Comparison of ENCODE assay signal across 32 mouse cellular contexts in the genomic region with DNA sequence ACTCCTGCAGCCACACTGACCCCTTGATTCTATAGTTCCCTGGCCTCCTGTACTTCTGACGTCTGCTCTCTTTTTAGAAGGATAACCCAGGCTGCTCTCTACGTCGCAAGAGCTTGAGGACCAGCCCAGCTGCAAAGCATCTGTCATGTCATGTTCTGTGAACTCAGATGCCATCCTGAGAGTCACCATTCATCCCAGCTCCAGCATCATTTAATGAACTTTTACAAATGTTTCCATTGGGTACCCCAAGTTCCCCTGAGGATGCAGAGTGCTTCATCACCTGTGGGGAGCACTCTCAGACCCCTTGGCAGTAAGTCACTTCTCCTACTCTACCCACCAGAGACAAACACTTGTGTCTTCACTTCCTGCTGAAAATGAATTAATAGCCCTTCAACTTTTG. TPM values are rescaled to one million over a fixed set of nuclear protein-coding genes. Genes with fewer than 3 reads are reported as not detected.
DNase-seq lines count a peak whose midpoint lies in the region; ATAC-seq and TF ChIP-seq lines count a peak whose summit lies in the region.
"Had no signal": no experiment of that assay in that cellular context is flagged by ENCODE, and none has a peak within 500 bp of the region (broad histone marks: within the 10 kb centered on the region; RNA-seq: fewer than 3 reads in every experiment).

No protein-coding gene starts in this region.

- DNase-seq in heart, embryonic 10.5 days (ENCODE audit: low spot score), result peak; percentile 39
- no peak for DNase-seq in heart, postnatal 36 days
- no peak for DNase-seq in kidney, adult 9 months
- peak; percentile 6 for DNase-seq in embryonic facial prominence, embryonic 10.5 days (ENCODE audit: low spot score)
- no peak for DNase-seq in cerebellum, adult 11-12 months
- DNase-seq in right cerebral cortex, postnatal 14 days, result no peak
- DNase-seq: adrenal gland, postnatal 10 days; cerebellum, adult 11 months; cerebellum, adult 9-11 months; embryo, embryonic 11 days; gastrocnemius, postnatal 25 days; heart, adult 18-20 months; lung, postnatal 14 days; midbrain, embryonic 14.5 days had no signal

- peaks cover 10% of the 10 kb centered on the region for H3K4me1 ChIP-seq in heart, embryonic 10.5 days
- peaks cover 34% of the 10 kb centered on the region for H3K4me1 ChIP-seq in kidney, embryonic 15.5 days
- H3K4me1 ChIP-seq in embryonic facial prominence, embryonic 10.5 days, result peaks cover 11% of the 10 kb centered on the region; the same call in 1 of the 2 replicates
- 0 out of 2 replicates have a peak, but pooled peaks cover 2% of the 10 kb centered on the region for H3K4me1 ChIP-seq in intestine, postnatal 0 days (replicated peaks; ENCODE audit: control insufficient read depth, insufficient read depth, low read length)
- H3K4me1 ChIP-seq: liver, embryonic 15.5 days had no signal

- H3K4me3 ChIP-seq in heart, embryonic 10.5 days, result no peak overlapping the region
- no peak overlapping the region for H3K4me3 ChIP-seq in kidney, embryonic 15.5 days (replicated peaks)
- H3K4me3 ChIP-seq in embryonic facial prominence, embryonic 10.5 days, result no peak overlapping the region
- no peak overlapping the region for H3K4me3 ChIP-seq in intestine, postnatal 0 days (ENCODE audit: low read depth, low read length)
- H3K4me3 ChIP-seq: embryonic facial prominence, embryonic 13.5 days; forebrain, embryonic 10.5 days; forebrain, embryonic 15.5 days; heart, embryonic 12.5 days; limb, embryonic 10.5 days; limb, embryonic 15.5 days; liver, embryonic 15.5 days had no signal

- H3K36me3 ChIP-seq in heart, embryonic 10.5 days, result no peaks in the 10 kb centered on the region
- H3K36me3 ChIP-seq in kidney, embryonic 15.5 days, result no peaks in the 10 kb centered on the region
- H3K36me3 ChIP-seq in embryonic facial prominence, embryonic 10.5 days (replicated peaks), result no peaks in the 10 kb centered on the region
- no peaks in the 10 kb centered on the region for H3K36me3 ChIP-seq in intestine, postnatal 0 days (ENCODE audit: control insufficient read depth, insufficient read depth)
- H3K36me3 ChIP-seq: embryonic facial prominence, embryonic 13.5 days; forebrain, embryonic 10.5 days; forebrain, embryonic 15.5 days; G1E; heart, embryonic 12.5 days; limb, embryonic 10.5 days; limb, embryonic 15.5 days; liver, embryonic 15.5 days had no signal

- no peaks in the 10 kb centered on the region for H3K27me3 ChIP-seq in heart, embryonic 10.5 days (ENCODE audit: insufficient read depth, poor library complexity, severe bottlenecking)
- no peaks in the 10 kb centered on the region for H3K27me3 ChIP-seq in kidney, embryonic 15.5 days
- H3K27me3 ChIP-seq in embryonic facial prominence, embryonic 10.5 days (replicated peaks; ENCODE audit: low read depth, poor library complexity, severe bottlenecking), result peaks cover 9% of the 10 kb centered on the region; the same call in 1 of the 2 replicates
- H3K27me3 ChIP-seq in intestine, postnatal 0 days (replicated peaks; ENCODE audit: control insufficient read depth, insufficient read depth, low read length), result no peaks in the 10 kb centered on the region
- H3K27me3 ChIP-seq: embryonic facial prominence, embryonic 13.5 days; heart, embryonic 12.5 days; limb, embryonic 15.5 days; liver, embryonic 15.5 days had no signal

- intact Hi-C loops in heart, postnatal 36 days (cut with DNase I), result no loop called here

- WGBS in heart, embryonic 10.5 days, result 51% methylated on average over 3 of the region's 3 CpGs
- 43% methylated on average over 3 of the region's 3 CpGs for WGBS in kidney, embryonic 15.5 days
- 69% methylated on average over 3 of the region's 3 CpGs for WGBS in embryonic facial prominence, embryonic 10.5 days
- 43% methylated on average over 3 of the region's 3 CpGs for WGBS in intestine, postnatal 0 days

- no peak overlapping the region for H3K27ac ChIP-seq in heart, embryonic 10.5 days
- H3K27ac ChIP-seq in kidney, embryonic 15.5 days, result 0 out of 2 replicates have a peak overlapping the region, but pooled peaks have one; percentile 91
- no peak overlapping the region for H3K27ac ChIP-seq in embryonic facial prominence, embryonic 10.5 days (replicated peaks)
- H3K27ac ChIP-seq in intestine, postnatal 0 days (ENCODE audit: low read depth, low read length), result peak overlapping the region; percentile 77
- H3K27ac ChIP-seq: embryonic facial prominence, embryonic 13.5 days; forebrain, embryonic 10.5 days; forebrain, embryonic 15.5 days; hindbrain, postnatal 0 days; limb, embryonic 10.5 days; limb, embryonic 15.5 days; liver, embryonic 15.5 days had no signal

- no peak overlapping the region for H3K4me2 ChIP-seq in kidney, embryonic 15.5 days
- H3K4me2 ChIP-seq in intestine, postnatal 0 days (replicated peaks; ENCODE audit: low read depth), result no peak overlapping the region
- H3K4me2 ChIP-seq: embryonic facial prominence, embryonic 13.5 days; forebrain, embryonic 15.5 days; heart, embryonic 12.5 days; limb, embryonic 15.5 days; liver, embryonic 15.5 days; lung, embryonic 14.5 days had no signal

- TF ChIP-seq CTCF in intestine, postnatal 0 days (IDR thresholded peaks at IDR 0.05; ENCODE audit: low read depth), result no peak

- no peak overlapping the region for H3K9ac ChIP-seq in kidney, embryonic 15.5 days
- no peak overlapping the region for H3K9ac ChIP-seq in intestine, postnatal 0 days (ENCODE audit: low read depth, low read length)
- H3K9ac ChIP-seq: embryonic facial prominence, embryonic 13.5 days; forebrain, embryonic 15.5 days; heart, embryonic 12.5 days; limb, embryonic 15.5 days; liver, embryonic 15.5 days; lung, embryonic 14.5 days had no signal

- H3K9me3 ChIP-seq in heart, embryonic 10.5 days, result no peaks in the 10 kb centered on the region
- no peaks in the 10 kb centered on the region for H3K9me3 ChIP-seq in kidney, embryonic 15.5 days (replicated peaks)
- H3K9me3 ChIP-seq in embryonic facial prominence, embryonic 10.5 days, result no peaks in the 10 kb centered on the region
- no peaks in the 10 kb centered on the region for H3K9me3 ChIP-seq in intestine, postnatal 0 days (ENCODE audit: control insufficient read depth)
- H3K9me3 ChIP-seq: embryonic facial prominence, embryonic 13.5 days; forebrain, embryonic 10.5 days; forebrain, embryonic 15.5 days; G1E; heart, embryonic 12.5 days; limb, embryonic 10.5 days; limb, embryonic 15.5 days; liver, embryonic 15.5 days had no signal

- no peak for ATAC-seq in kidney, embryonic 15.5 days (replicated peaks; ENCODE audit: low FRiP score)
- ATAC-seq in intestine, postnatal 0 days, result no peak
- ATAC-seq: forebrain, embryonic 15.5 days; hindbrain, postnatal 0 days had no signal

RNA-seq across cellular contexts. Expression of gene Aoc1, which starts 8.5 kb away (rescaled TPM):
- not detected in 2 replicates for polyA plus RNA-seq in heart, embryonic 10.5 days (2016; fragmentation: Nextera tagmentation; extraction: Ambion mirVana)
- not detected for total RNA-seq in heart, postnatal 36 days (2021)
- 2.6 and 3.4 TPM in 2 replicates for polyA plus RNA-seq in kidney, embryonic 15.5 days (2015; fragmentation: Nextera tagmentation; extraction: Ambion mirVana)
- polyA plus RNA-seq in embryonic facial prominence, embryonic 10.5 days (2016; fragmentation: Nextera tagmentation; extraction: Ambion mirVana), result 0.07 TPM in 1 of 2 replicates, not detected in the other
- polyA plus RNA-seq in intestine, postnatal 0 days (2015; fragmentation: Nextera tagmentation; extraction: Ambion mirVana), result 101 and 106 TPM in 2 replicates
- total RNA-seq: adrenal gland, postnatal 10 days; gastrocnemius, adult 18-20 months; gastrocnemius, postnatal 25 days; heart, adult 18-20 months; left cerebral cortex, postnatal 10 days; monocyte, adult 5-6 weeks had no signal
- polyA plus RNA-seq: embryonic facial prominence, embryonic 13.5 days; forebrain, embryonic 15.5 days; G1E; heart, embryonic 12.5 days; heart, postnatal 0 days; hindbrain, embryonic 11.5 days; limb, embryonic 10.5 days; limb, embryonic 15.5 days; liver, embryonic 15.5 days; lung, embryonic 14.5 days; midbrain, embryonic 14.5 days; neural tube, embryonic 14.5 days had no signal

RNA-seq across cellular contexts. Expression of gene Tmem176b, which starts 22.9 kb away (rescaled TPM):
- 150 and 178 TPM in 2 replicates for polyA plus RNA-seq in heart, embryonic 10.5 days (2016; fragmentation: Nextera tagmentation; extraction: Ambion mirVana)
- total RNA-seq in heart, postnatal 36 days (2021), result 10 to 100 TPM; 53.6 to 55.3 TPM
- polyA plus RNA-seq in kidney, embryonic 15.5 days (2015; fragmentation: Nextera tagmentation; extraction: Ambion mirVana), result 353 and 363 TPM in 2 replicates
- polyA plus RNA-seq in embryonic facial prominence, embryonic 10.5 days (2016; fragmentation: Nextera tagmentation; extraction: Ambion mirVana), result 38.1 and 54.6 TPM in 2 replicates
- 319 and 320 TPM in 2 replicates for polyA plus RNA-seq in intestine, postnatal 0 days (2015; fragmentation: Nextera tagmentation; extraction: Ambion mirVana)
- total RNA-seq: G1E had no signal
- polyA plus RNA-seq: G1E had no signal

RNA-seq across cellular contexts. Expression of gene Tmem176a, which starts 23.5 kb away (rescaled TPM):
- 65.3 and 84.3 TPM in 2 replicates for polyA plus RNA-seq in heart, embryonic 10.5 days (2016; fragmentation: Nextera tagmentation; extraction: Ambion mirVana)
- total RNA-seq in heart, postnatal 36 days (2021), result 10 to 100 TPM; 19.8 to 20.0 TPM
- polyA plus RNA-seq in kidney, embryonic 15.5 days (2015; fragmentation: Nextera tagmentation; extraction: Ambion mirVana), result 148 and 153 TPM in 2 replicates
- 14.2 and 21.0 TPM in 2 replicates for polyA plus RNA-seq in embryonic facial prominence, embryonic 10.5 days (2016; fragmentation: Nextera tagmentation; extraction: Ambion mirVana)
- 180 and 193 TPM in 2 replicates for polyA plus RNA-seq in intestine, postnatal 0 days (2015; fragmentation: Nextera tagmentation; extraction: Ambion mirVana)
- total RNA-seq: G1E had no signal
- polyA plus RNA-seq: G1E had no signal

Comparison
In these comparisons a context has a peak if more than half of its experiments do, and no peak if none do; other contexts are left out.
1. DNase-seq: peak in heart, embryonic 10.5 days (single experiment) and embryonic facial prominence, embryonic 10.5 days (single experiment); none in heart, postnatal 36 days (0 of 2), kidney, adult 9 months (single experiment), cerebellum, adult 11-12 months (single experiment) and right cerebral cortex, postnatal 14 days (single experiment).
2. H3K27ac ChIP-seq: peak in kidney, embryonic 15.5 days (single experiment) and intestine, postnatal 0 days (single experiment); none in heart, embryonic 10.5 days (single experiment) and embryonic facial prominence, embryonic 10.5 days (single experiment).
3. RNA of gene Aoc1, which starts 8.5 kb away (polyA plus RNA-seq): 101 to 106 TPM in intestine, postnatal 0 days; 2.6 to 3.4 TPM in kidney, embryonic 15.5 days, 0.07 TPM in embryonic facial prominence, embryonic 10.5 days and not detected in heart, embryonic 10.5 days; every median in the first group is over 10 times any median in the second.